Mouse (Mus musculus) T-helper 17 cell (primary cell): ENCODE data around the gene Gm20388.

ENCODE experiments used
- in situ Hi-C, 2 experiments: fragments of 300-600 bp; cut with MboI, MseI; formaldehyde crosslinking; loops; 1 replicate in 1 of 2; 2 replicates in 1 of 2; pipeline ENCODE4 v1.15.1; 2025; ENCODE audit warnings: high pct_unique_total_duplicates in 2 of 2

Gene Gm20388

GRCm38 (mm10) chr8:121821770-121822169, 1911.1 kb downstream of the Gm20388 start:
- in situ Hi-C loops, result no loop called here

- in situ Hi-C loops, result no loop called here
These were observed 1917.1 kb downstream of the Gm20388 start for GRCm38 (mm10) chr8:121827726-121828125.

DNA sequence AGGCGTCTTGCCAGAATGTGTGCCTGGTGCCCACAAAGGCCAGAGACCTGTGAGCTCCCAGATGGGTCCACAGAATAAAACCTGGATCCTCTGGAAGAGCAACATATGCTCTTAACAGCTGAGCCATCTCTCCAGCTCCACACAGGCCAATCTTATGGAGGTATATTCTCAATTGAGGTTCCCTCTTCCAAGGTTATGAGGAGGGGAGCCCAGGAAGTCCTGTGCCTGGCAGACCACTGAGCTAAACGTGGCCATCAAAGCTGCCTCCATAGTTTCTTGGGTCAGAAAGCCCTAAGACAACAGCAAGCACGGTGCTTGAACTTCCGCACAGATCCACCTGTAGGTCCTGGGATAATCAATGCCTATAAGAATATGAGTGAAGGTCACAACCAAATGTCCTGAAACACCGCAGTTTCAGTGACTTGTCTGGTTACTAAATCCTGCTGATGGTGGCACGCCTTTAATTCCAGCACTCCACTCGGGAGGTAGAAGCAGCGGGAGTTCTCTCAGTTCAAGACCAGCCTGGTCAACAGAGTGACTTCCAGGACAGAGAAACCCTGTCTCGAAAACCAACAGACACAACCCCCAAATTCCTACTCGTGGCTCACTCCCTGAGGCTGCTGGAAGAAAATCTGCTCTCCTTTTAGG, 1917.9 kb downstream of the Gm20388 start:
- in situ Hi-C loops, result no loop called here

- in situ Hi-C loops, result no loop called here
These were observed 1918.6 kb downstream of the Gm20388 start, which contains the start of gene Klhdc4 for GRCm38 (mm10) chr8:121829048-121829776. TSS of gene Klhdc4 (minus strand) at chr8:121829569.

DNA sequence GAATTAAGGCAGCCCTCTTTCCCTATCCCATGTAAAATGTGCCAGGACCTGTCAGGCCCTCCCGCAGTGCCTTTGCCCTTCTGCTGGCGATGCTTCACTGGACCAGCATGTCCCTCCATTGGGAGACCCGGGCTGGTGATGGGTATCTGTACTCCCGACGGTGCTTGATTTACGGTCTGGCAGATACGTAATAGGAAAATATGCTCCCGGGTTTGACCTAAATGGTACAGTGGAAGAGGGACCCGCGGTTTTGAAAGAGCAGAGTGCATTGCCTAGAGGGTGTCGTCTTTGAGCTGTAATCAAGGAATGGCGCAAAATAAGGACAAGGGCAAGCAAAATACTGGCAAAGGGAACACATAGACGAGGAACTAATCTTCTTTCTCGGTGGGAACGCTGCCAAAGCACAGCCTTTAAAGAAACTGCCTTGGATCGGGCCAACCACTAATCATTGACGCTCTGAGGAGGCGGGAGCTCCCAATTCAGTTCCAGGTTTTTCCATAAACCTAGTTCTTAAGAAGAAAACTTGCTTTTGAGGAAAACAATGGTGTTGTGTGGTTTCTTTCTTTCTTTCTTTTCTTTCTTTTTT, 1919.2 kb downstream of the Gm20388 start:
- in situ Hi-C loops, result no loop called here

DNA sequence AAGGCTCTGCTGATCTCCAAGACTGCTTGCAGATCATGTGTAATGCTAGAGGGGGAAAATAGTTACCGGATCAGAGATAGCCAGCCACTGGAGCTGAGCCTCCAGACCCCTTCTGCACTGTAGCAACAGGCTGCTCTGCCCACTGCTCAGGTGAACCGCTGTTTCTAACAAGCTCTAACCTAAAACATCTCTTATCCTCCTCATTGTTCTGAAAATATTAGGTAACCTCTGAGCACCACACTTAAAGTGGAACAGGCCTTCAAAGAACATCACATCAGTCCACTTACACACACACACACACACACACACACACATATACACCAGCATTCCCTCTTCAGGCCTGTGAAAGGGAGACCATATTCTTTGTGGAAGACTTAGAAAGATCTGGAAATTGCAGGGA, 1921.4 kb downstream of the Gm20388 start:
- in situ Hi-C loops, result no loop called here

DNA sequence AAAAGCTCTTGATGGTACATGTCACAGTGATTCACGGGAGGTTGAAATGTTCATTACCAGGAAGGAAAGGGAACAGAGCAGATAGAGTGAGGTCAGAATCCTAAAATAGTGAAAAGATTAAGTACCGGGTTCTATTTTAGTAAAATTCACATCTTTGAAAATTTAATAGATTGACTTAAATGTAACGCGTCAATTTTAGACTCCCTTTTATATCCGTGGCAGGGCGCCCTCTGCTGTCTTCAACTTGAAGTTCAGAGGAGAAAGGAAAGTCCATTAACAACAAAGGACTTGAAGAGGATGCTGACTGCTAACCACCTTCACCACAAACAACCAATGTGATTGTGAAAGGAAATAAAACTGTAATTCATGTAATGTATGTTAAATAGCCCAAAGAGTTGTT, 1921.9 kb downstream of the Gm20388 start:
- in situ Hi-C loops, result no loop called here

- in situ Hi-C loops, result no loop called here
These were observed 1930.6 kb downstream of the Gm20388 start for GRCm38 (mm10) chr8:121841242-121841641.

- in situ Hi-C loops, result no loop called here
These were observed 1931.7 kb downstream of the Gm20388 start for GRCm38 (mm10) chr8:121842064-121842955.

DNA sequence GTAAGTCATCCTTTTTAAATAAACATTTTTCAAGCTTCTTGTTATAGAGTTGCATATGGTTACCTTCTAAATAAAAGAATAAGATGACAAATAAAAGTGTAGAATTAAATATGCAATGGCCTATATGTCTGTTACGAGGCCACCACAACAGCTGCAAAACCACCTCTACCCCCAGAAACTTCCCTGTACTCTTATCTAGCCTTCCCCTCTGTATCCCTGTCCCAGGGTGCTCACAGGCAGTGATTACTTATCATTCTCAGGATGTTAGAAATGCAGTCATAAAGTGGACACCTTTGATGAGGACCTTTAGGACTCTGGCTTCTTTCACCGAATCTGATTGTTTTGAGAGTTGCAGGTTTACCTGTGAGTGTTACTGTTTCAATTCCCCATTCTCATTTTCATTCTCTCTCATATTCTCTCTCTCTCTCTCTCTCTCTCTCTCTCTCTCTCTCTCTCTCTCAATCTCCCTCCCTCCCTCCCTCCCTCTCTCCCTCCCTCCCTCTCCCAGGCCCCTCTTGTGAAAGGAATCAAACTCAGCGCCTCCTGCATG, 1932.6 kb downstream of the Gm20388 start:
- in situ Hi-C loops, result no loop called here

DNA sequence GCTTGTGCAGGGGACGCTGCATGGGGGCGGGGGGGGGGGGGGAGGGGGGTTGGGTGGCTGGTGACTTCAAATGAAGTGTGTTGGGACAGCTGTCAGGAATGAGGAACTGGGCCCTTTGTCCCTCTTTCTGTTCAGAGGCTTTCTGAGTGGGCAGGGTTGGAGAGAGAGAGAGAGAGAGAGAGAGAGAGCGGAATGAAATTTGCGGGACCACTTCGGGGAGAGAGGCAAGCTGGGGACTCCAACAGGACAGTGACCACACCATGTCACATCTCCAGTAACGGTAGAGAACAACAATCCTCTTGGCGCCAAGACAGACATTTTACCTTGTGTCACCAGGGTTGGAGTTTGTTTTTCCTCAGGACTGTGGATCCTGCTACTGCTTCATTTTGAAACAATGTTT, 1934.1 kb downstream of the Gm20388 start:
- in situ Hi-C loops, result no loop called here

- in situ Hi-C loops, result no loop called here
These were observed 1936.2 kb downstream of the Gm20388 start for GRCm38 (mm10) chr8:121846815-121847214.

- in situ Hi-C loops, result no loop called here
These were observed 1936.7 kb downstream of the Gm20388 start for GRCm38 (mm10) chr8:121847261-121847822.

DNA sequence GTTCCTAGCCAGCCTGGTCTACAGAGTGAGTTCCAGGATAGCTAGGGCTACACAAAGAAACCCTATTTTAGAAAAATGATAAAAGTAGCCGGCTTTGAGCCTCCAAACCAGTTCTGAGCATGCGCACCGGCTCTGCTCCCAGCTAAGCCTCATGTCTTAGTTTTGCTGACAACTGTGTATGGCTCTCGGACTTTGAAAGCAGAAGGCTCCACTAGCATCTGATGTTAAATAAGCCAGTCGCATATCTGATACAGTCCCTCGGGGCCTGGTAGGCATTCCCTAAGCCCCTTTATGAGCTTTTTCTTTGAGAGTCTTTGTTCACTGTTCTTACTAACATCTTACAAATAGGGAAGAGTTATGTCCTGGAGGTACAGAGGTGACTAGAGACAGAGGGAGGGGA, 1937.3 kb downstream of the Gm20388 start:
- in situ Hi-C loops, result no loop called here

DNA sequence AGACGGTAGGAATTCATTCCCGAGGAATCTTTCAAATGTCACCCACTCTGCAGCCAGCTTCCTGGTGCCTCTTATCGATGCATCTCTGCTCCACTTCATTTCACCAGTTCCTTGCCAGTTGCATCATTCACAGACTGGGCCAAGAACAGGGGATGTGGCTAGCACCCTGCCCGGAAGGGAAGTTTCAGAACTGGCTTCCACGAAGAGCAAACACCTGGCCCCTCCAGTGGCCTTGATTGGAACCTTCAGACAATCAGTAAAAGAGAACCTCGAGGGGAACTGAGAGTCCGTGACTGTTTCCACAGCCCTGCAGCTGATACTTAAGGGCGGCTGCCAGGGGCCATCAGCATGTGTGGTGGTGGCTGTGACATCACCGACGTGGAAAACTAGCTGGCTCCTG, 1937.9 kb downstream of the Gm20388 start:
- in situ Hi-C loops, result no loop called here

DNA sequence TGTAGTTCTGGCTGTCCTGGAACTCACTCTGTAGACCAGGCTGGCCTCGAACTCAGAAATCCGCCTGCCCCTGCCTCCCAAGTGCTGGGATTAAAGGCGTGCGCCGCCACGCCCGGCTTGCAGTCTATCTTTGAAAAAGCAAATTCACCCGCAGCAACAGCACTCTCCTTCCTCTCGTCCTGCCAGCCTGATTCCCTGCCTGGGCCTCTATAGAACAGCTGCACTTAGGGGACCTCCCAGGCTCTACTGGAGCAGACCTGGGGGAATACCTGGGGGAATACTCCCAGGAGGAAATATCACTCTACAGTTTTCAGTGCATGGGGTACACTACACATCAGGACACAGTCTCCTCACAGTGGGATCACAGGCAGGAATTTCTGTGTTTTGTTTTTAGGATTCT, 1938.7 kb downstream of the Gm20388 start:
- in situ Hi-C loops, result no loop called here

- in situ Hi-C loops, result loop anchor here (5.0 kb wide), 2 partner anchors 47 to 52 kb away; no protein-coding TSS in a partner anchor
These were observed 1939.4 kb downstream of the Gm20388 start for GRCm38 (mm10) chr8:121850018-121850417.

DNA sequence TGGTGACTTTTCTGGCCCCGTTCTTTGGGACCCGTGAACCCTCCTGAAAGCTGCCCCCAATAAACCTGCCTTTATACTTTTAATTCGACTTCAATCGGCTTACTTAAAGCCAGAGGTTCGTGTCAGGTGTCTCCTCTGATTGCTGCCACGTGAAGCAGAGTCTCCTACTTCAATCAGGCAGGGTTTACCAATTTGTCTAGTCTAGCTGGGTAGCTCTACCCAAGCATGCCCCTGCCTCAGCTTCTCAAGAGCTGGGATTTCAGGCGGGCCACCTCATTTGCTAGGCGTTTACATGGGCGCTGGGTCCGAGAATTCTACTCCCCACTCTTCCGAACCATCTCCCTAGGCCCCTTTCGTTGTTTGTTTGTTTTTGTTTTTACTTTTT, 1939.8 kb downstream of the Gm20388 start:
- in situ Hi-C loops, result loop anchor here (5.0 kb wide), 2 partner anchors 47 to 52 kb away; no protein-coding TSS in a partner anchor

DNA sequence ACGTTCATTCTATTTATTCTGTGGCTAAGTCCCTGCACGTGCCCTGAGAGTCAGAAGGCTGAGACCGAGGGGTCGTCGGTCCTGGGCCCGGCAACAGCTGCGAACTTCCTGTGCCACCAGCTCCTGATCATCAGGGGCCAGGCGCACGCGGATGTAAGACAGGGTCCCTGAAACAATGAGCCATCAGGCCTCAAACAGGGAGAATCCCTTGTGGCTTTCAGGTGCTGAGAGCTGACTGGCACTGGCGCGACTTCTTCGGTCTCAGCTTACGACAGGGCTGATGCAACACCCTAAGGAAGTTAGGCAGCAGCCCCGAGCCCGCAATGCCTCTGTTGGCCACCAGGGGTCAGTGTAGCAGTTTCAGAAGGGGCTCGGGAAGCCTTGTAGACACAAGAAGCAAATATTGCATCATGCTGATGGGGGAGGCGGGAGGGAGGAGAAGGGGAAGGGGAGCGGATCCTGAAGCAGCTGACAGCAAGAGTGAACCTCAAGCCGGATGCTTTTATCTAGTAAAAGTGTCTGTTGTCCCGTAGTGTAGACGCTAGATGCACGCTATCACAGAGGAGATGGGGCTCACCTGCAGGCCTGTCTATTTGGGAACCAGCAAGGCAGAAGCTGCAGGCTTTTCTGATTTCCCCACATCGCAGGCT, 1940.3 kb downstream of the Gm20388 start:
- in situ Hi-C loops, result loop anchor here (5.0 kb wide), 2 partner anchors 46 to 51 kb away; no protein-coding TSS in a partner anchor

DNA sequence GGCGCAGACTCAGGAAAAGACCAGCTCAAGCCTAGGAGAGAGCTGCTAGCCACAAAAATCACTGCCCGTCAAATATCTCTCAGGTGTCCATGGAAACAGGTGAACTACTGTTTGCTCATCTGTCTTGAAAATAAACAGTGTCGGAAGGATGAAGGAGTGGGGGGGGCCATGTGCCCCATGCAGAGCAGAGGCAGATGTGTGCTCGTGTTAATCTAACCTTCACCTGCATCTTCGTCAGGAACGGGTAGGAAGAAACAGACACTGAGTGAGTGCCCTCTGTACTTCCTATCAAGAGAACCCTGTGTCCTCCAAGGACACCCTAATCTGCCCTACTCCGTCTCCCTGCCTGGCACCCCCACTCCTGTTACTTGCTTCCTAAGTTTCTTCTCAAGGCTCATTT, 1941.1 kb downstream of the Gm20388 start:
- in situ Hi-C loops, result loop anchor here (5.0 kb wide), 2 partner anchors 46 to 51 kb away; no protein-coding TSS in a partner anchor
